Mouse (Mus musculus): ENCODE results near the gene Ypel3.

GRCm38 (mm10) chr7:126799468-126800268 lies 22.9 kb downstream of the Ypel3 start:
- peak; percentile 32; the same call in 1 of the 2 replicates for TF ChIP-seq CTCF (IDR thresholded peaks at IDR 0.05; ENCODE audit: extremely low read depth, insufficient read depth, low read length)
- TF ChIP-seq POLR2A (IDR thresholded peaks at IDR 0.05; ENCODE audit: extremely low read depth, insufficient read depth, low read length): peak; percentile 93
